Mouse (Mus musculus): Measurements from ENCODE around the gene Hes5. TPM values are rescaled to one million over a fixed set of nuclear protein-coding genes. Genes with fewer than 3 reads are reported as not detected.

Gene Hes5
- polyA plus RNA-seq (2015; fragmentation: Nextera tagmentation; extraction: Ambion mirVana) = 146 and 167 TPM in 2 replicates

GRCm38 (mm10) chr4:154960690-154961225, at the start of gene Hes5:
Hes5 (plus strand) TSS chr4:154960923.
- no peaks in the 10 kb centered on the region for H3K36me3 ChIP-seq (ENCODE audit: control insufficient read depth, insufficient read depth, low read length)
- peaks cover 16% of the 10 kb centered on the region; the same call in 1 of the 2 replicates for H3K27me3 ChIP-seq (replicated peaks; ENCODE audit: control insufficient read depth, insufficient read depth, low read length)
- peak within 1 kb of the TSS; percentile 76 for H3K9ac ChIP-seq (ENCODE audit: low read depth, low read length)
- H3K4me2 ChIP-seq (ENCODE audit: low read length) = peak within 1 kb of the TSS; percentile 84
- under 1% methylated on average over 62 of the region's 65 CpGs for WGBS
- no peaks in the 10 kb centered on the region for H3K9me3 ChIP-seq (ENCODE audit: control insufficient read depth, low read length)
- ATAC-seq = peak; percentile 70
- H3K4me3 ChIP-seq (ENCODE audit: low read length) = peak within 1 kb of the TSS; percentile 75
- H3K27ac ChIP-seq (ENCODE audit: low read depth, low read length) = peak within 1 kb of the TSS; percentile 94
- H3K4me1 ChIP-seq (ENCODE audit: control insufficient read depth, insufficient read depth, low read depth, low read length) = peaks cover 64% of the 10 kb centered on the region

GRCm38 (mm10) chr4:154911644-154912043, 49.1 kb upstream of the Hes5 start:
- Histone ChIP-seq H3K27me3 (replicated peaks; ENCODE audit: control insufficient read depth, insufficient read depth, low read length) (no peaks in the 10 kb centered on the region), H3K36me3 (ENCODE audit: control insufficient read depth, insufficient read depth, low read length) (no peaks in the 10 kb centered on the region), H3K9me3 (ENCODE audit: control insufficient read depth, low read length) (no peaks in the 10 kb centered on the region), H3K4me2 (ENCODE audit: low read length) (no peak overlapping the region), H3K9ac (ENCODE audit: low read depth, low read length) (no peak overlapping the region), H3K4me1 (ENCODE audit: control insufficient read depth, insufficient read depth, low read depth, low read length) (peaks cover 4% of the 10 kb centered on the region), H3K4me3 (ENCODE audit: low read length) (no peak overlapping the region), H3K27ac (ENCODE audit: low read depth, low read length) (no peak overlapping the region)
- 81% methylated on average over 2 of the region's 2 CpGs for WGBS
- ATAC-seq = no peak

GRCm38 (mm10) chr4:154913845-154914244, 46.9 kb upstream of the Hes5 start:
- Histone ChIP-seq H3K36me3 (ENCODE audit: control insufficient read depth, insufficient read depth, low read length) (no peaks in the 10 kb centered on the region), H3K4me1 (ENCODE audit: control insufficient read depth, insufficient read depth, low read depth, low read length) (no peaks in the 10 kb centered on the region), H3K4me3 (ENCODE audit: low read length) (no peak overlapping the region), H3K27me3 (replicated peaks; ENCODE audit: control insufficient read depth, insufficient read depth, low read length) (no peaks in the 10 kb centered on the region), H3K9ac (ENCODE audit: low read depth, low read length) (no peak overlapping the region), H3K27ac (ENCODE audit: low read depth, low read length) (no peak overlapping the region), H3K4me2 (ENCODE audit: low read length) (no peak overlapping the region), H3K9me3 (ENCODE audit: control insufficient read depth, low read length) (no peaks in the 10 kb centered on the region)
- WGBS = 95% methylated on average over 3 of the region's 3 CpGs
- no peak for ATAC-seq

GRCm38 (mm10) chr4:154914252-154914651, 46.5 kb upstream of the Hes5 start:
- 92% methylated on average over 4 of the region's 4 CpGs for WGBS
- H3K27ac ChIP-seq (ENCODE audit: low read depth, low read length) = no peak overlapping the region
- no peak overlapping the region for H3K9ac ChIP-seq (ENCODE audit: low read depth, low read length)
- ATAC-seq = no peak
- no peaks in the 10 kb centered on the region for H3K36me3 ChIP-seq (ENCODE audit: control insufficient read depth, insufficient read depth, low read length)
- H3K4me3 ChIP-seq (ENCODE audit: low read length) = no peak overlapping the region
- H3K4me1 ChIP-seq (ENCODE audit: control insufficient read depth, insufficient read depth, low read depth, low read length) = no peaks in the 10 kb centered on the region
- no peaks in the 10 kb centered on the region for H3K27me3 ChIP-seq (replicated peaks; ENCODE audit: control insufficient read depth, insufficient read depth, low read length)
- no peak overlapping the region for H3K4me2 ChIP-seq (ENCODE audit: low read length)
- no peaks in the 10 kb centered on the region for H3K9me3 ChIP-seq (ENCODE audit: control insufficient read depth, low read length)

- H3K9me3 ChIP-seq (ENCODE audit: control insufficient read depth, low read length) = no peaks in the 10 kb centered on the region
- ATAC-seq = no peak
- 75% methylated on average over 3 of the region's 3 CpGs for WGBS
- no peaks in the 10 kb centered on the region for H3K36me3 ChIP-seq (ENCODE audit: control insufficient read depth, insufficient read depth, low read length)
- H3K27ac ChIP-seq (ENCODE audit: low read depth, low read length) = no peak overlapping the region
- no peak overlapping the region for H3K4me2 ChIP-seq (ENCODE audit: low read length)
- H3K4me1 ChIP-seq (ENCODE audit: control insufficient read depth, insufficient read depth, low read depth, low read length) = no peaks in the 10 kb centered on the region
- no peak overlapping the region for H3K4me3 ChIP-seq (ENCODE audit: low read length)
- no peak overlapping the region for H3K9ac ChIP-seq (ENCODE audit: low read depth, low read length)
- no peaks in the 10 kb centered on the region for H3K27me3 ChIP-seq (replicated peaks; ENCODE audit: control insufficient read depth, insufficient read depth, low read length)
Observed at GRCm38 (mm10) chr4:154914707-154915106, 46.0 kb upstream of the Hes5 start.

- no peak overlapping the region for H3K9ac ChIP-seq (ENCODE audit: low read depth, low read length)
- 87% methylated on average over 10 of the region's 10 CpGs for WGBS
- no peak overlapping the region for H3K4me3 ChIP-seq (ENCODE audit: low read length)
- H3K36me3 ChIP-seq (ENCODE audit: control insufficient read depth, insufficient read depth, low read length) = no peaks in the 10 kb centered on the region
- H3K4me2 ChIP-seq (ENCODE audit: low read length) = no peak overlapping the region
- no peaks in the 10 kb centered on the region for H3K4me1 ChIP-seq (ENCODE audit: control insufficient read depth, insufficient read depth, low read depth, low read length)
- no peak for ATAC-seq
- no peaks in the 10 kb centered on the region for H3K9me3 ChIP-seq (ENCODE audit: control insufficient read depth, low read length)
- H3K27me3 ChIP-seq (replicated peaks; ENCODE audit: control insufficient read depth, insufficient read depth, low read length) = no peaks in the 10 kb centered on the region
- H3K27ac ChIP-seq (ENCODE audit: low read depth, low read length) = no peak overlapping the region
Observed at GRCm38 (mm10) chr4:154915286-154915685, 45.4 kb upstream of the Hes5 start.

GRCm38 (mm10) chr4:154916662-154917061, 44.1 kb upstream of the Hes5 start:
- Histone ChIP-seq H3K4me1 (ENCODE audit: control insufficient read depth, insufficient read depth, low read depth, low read length) (no peaks in the 10 kb centered on the region), H3K9me3 (ENCODE audit: control insufficient read depth, low read length) (no peaks in the 10 kb centered on the region), H3K27ac (ENCODE audit: low read depth, low read length) (no peak overlapping the region), H3K27me3 (replicated peaks; ENCODE audit: control insufficient read depth, insufficient read depth, low read length) (no peaks in the 10 kb centered on the region), H3K4me3 (ENCODE audit: low read length) (no peak overlapping the region), H3K9ac (ENCODE audit: low read depth, low read length) (no peak overlapping the region), H3K4me2 (ENCODE audit: low read length) (no peak overlapping the region), H3K36me3 (ENCODE audit: control insufficient read depth, insufficient read depth, low read length) (no peaks in the 10 kb centered on the region)
- ATAC-seq = no peak
- 88% methylated on average over 4 of the region's 4 CpGs for WGBS

- Histone ChIP-seq H3K27ac (ENCODE audit: low read depth, low read length) (no peak overlapping the region), H3K9me3 (ENCODE audit: control insufficient read depth, low read length) (no peaks in the 10 kb centered on the region; the same call in 1 of the 2 replicates), H3K4me1 (ENCODE audit: control insufficient read depth, insufficient read depth, low read depth, low read length) (no peaks in the 10 kb centered on the region), H3K4me3 (ENCODE audit: low read length) (no peak overlapping the region), H3K4me2 (ENCODE audit: low read length) (no peak overlapping the region), H3K9ac (ENCODE audit: low read depth, low read length) (no peak overlapping the region), H3K36me3 (ENCODE audit: control insufficient read depth, insufficient read depth, low read length) (no peaks in the 10 kb centered on the region), H3K27me3 (replicated peaks; ENCODE audit: control insufficient read depth, insufficient read depth, low read length) (no peaks in the 10 kb centered on the region)
- no peak for ATAC-seq
- WGBS = 77% methylated on average over 4 of the region's 4 CpGs
Observed at GRCm38 (mm10) chr4:154922291-154922690, 38.4 kb upstream of the Hes5 start.

- no peak for ATAC-seq
- no peak overlapping the region for H3K9ac ChIP-seq (ENCODE audit: low read depth, low read length)
- no peaks in the 10 kb centered on the region; the same call in 1 of the 2 replicates for H3K9me3 ChIP-seq (ENCODE audit: control insufficient read depth, low read length)
- no peak overlapping the region for H3K4me2 ChIP-seq (ENCODE audit: low read length)
- 78% methylated on average over 5 of the region's 5 CpGs for WGBS
- no peak overlapping the region for H3K27ac ChIP-seq (ENCODE audit: low read depth, low read length)
- no peak overlapping the region for H3K4me3 ChIP-seq (ENCODE audit: low read length)
- no peaks in the 10 kb centered on the region for H3K27me3 ChIP-seq (replicated peaks; ENCODE audit: control insufficient read depth, insufficient read depth, low read length)
- H3K4me1 ChIP-seq (ENCODE audit: control insufficient read depth, insufficient read depth, low read depth, low read length) = no peaks in the 10 kb centered on the region
- no peaks in the 10 kb centered on the region for H3K36me3 ChIP-seq (ENCODE audit: control insufficient read depth, insufficient read depth, low read length)
Observed at GRCm38 (mm10) chr4:154922931-154923330, 37.8 kb upstream of the Hes5 start.

All from hindbrain, embryonic 16.5 days (tissue).